Mouse (Mus musculus): ENCODE data around the gene Gtf3c5. TPM values are rescaled to one million over a fixed set of nuclear protein-coding genes. Genes with fewer than 3 reads are reported as not detected.
A peak's percentile ranks its signal among the peaks of the same experiment; 100 is the strongest.

The Gtf3c5 gene
- polyA plus RNA-seq, 1 experiment from 2014 or later: 48.8 TPM

DNA sequence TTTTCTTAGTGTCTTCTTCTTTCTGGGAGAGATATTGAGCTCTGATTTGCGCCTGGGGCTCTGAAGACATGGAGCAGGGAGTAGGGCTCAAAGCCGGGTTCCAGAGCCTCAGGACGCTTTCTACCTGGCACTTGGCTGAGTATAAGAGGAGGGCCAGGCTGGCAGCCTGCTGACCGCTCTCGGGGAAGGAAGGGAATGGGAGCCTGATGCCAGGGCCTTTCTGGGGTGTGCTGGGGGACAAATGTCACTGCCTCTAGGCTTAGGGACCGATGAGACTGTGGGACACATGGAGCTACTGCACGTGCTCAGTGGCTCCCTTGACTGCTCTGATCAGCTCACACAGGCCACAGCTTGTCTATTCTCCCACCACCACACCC is 55.2 kb downstream of the Gtf3c5 start:
- Histone ChIP-seq H3K9me3 (replicated peaks) (no peaks in the 10 kb centered on the region), H3K4me1 (peaks cover 81% of the 10 kb centered on the region), H3K9ac (no peak overlapping the region), H3K4me2 (no peak overlapping the region), H3K27me3 (no peaks in the 10 kb centered on the region), H3K27ac (no peak overlapping the region), H3K4me3 (replicated peaks) (no peak overlapping the region), H3K36me3 (no peaks in the 10 kb centered on the region)
- WGBS: 74% methylated on average over 7 of the region's 7 CpGs
- no peak for ATAC-seq (replicated peaks; ENCODE audit: low FRiP score)

DNA sequence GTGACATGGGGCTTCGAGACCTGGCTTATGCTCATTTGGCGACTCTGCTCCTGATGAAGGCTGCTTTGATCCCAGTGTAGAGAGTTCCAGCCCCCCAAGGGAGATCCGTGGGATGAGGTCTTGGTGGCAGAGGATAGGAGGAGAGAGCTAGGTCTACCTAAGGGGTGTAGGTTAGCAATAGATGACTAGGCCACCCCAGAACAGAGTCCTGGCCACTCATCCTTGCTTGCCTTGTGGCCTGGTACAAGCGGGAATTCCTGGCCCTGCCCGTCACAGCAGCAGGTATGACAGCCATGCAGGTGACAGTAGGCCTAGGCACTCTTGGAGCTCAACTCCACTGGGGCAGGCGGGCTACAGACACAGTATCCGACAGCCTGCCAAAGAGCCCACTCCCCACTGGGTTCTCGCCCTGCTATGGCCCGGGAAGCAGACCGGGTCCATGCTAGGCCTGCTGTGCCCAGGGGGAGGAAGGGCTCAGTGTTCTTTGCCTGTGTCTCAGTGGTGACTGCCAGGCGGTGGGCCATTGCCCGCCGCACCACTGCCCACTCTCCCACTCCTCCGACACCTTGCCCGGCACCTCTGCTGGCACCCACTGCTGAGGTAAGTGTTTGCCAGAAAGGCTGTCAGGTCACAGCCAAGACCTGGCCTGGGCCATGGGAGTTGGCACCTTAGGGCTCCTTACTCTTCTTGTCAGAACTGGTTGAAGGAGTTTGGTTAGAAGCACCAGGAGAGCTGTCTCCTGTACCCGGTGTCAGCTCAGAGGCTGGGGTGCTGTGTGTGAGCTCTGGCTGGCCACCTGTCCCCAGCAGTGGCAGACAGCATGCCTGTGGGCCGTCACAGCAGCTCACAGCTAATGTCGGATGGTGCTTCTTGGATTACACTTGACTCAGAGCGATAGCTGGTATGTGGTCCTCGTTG is 55.9 kb downstream of the Gtf3c5 start:
- H3K4me2 ChIP-seq: no peak overlapping the region
- ATAC-seq (replicated peaks; ENCODE audit: low FRiP score): no peak
- H3K27ac ChIP-seq: no peak overlapping the region
- no peaks in the 10 kb centered on the region for H3K27me3 ChIP-seq
- H3K4me1 ChIP-seq: peaks cover 78% of the 10 kb centered on the region
- no peak overlapping the region for H3K9ac ChIP-seq
- H3K9me3 ChIP-seq (replicated peaks): no peaks in the 10 kb centered on the region
- no peak overlapping the region for H3K4me3 ChIP-seq (replicated peaks)
- 79% methylated on average over 20 of the region's 20 CpGs for WGBS
- H3K36me3 ChIP-seq: no peaks in the 10 kb centered on the region

DNA sequence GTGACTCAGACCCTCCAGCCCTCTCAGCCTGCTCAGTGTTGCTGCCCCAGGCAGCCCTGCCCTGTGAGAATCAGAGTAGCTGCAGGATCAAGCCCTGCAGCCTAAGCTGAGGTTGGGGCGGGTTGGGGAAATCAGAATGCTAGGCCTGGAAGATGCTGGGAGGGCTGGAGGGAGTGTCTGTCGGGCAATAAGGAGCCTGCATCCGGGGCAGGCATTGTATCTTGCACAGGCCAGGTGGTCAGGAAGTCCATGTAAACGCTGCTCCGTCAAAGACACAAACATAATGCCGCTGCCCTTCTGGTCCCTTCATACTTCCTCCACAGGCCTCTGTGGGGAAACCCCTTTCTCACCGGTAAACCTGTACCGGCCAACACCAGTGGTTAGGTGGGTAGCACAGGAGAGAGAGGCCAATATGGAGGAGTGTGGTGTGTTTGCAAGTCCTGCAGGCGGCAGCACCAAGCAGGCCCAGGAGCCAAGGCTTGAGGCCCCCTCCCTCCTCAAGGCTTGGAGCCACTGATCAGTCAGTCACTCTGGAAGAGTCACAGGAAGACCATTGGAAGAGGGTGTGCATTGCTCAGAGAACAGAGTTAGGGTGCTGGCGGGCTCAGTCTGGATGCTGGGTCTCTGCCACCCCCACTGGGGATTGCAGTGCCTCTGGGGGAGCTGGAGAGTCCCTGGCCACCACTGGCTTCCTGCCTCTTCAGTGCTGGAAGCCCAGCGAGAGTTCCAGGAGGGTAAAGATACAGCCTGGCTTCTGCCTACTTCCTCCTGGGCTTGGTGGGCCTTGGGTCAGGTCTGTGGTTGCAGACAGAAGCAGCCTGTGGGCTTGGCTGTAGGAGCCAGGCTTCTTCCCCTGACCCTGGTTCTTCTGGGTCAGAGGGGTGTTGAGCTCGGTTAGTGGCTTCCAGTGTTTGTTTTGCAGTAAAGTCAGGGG is 57.3 kb downstream of the Gtf3c5 start:
- ATAC-seq (replicated peaks; ENCODE audit: low FRiP score): no peak
- no peaks in the 10 kb centered on the region for H3K36me3 ChIP-seq
- H3K4me2 ChIP-seq: no peak overlapping the region; the same call in 1 of the 2 replicates
- H3K27me3 ChIP-seq: no peaks in the 10 kb centered on the region
- H3K4me3 ChIP-seq (replicated peaks): no peak overlapping the region
- WGBS: 37% methylated on average over 12 of the region's 12 CpGs
- H3K9me3 ChIP-seq (replicated peaks): no peaks in the 10 kb centered on the region
- H3K9ac ChIP-seq: no peak overlapping the region
- peak overlapping the region; percentile 76 for H3K27ac ChIP-seq
- H3K4me1 ChIP-seq: peaks cover 72% of the 10 kb centered on the region

DNA sequence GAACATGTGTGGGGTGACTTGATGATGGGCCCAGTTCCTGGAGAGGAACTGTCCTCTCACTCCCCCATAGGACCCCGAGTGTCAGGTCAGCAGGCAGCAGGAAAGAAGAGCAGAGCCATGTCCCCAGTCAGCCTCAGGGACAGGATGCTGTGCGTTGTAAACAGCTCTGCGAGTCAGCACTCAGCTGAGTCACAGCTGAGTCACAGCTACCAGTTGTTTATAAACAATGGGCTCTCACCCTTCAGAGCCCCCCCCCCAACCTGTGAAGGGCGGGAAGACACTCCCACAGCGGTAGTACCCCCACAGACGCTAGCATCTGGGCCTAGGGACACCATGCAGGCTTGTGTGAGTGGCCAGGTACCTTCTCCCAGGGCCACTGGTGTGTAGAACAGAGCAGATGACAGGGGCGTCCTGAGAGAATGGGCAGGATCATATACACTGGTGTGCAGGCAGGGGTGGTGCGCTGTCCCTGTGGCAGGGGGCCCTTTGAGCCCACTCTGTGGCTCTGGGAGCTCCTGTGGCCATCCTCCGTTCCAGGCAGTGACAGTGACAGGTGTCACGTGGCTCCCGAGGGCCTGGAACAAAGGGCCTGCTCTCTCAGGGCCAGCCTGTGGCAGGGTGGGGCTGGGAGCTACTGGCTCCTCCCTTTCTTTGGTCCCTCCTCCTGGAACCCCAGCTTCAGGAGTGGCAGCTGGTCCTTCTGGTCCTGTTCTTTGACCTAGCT is 58.2 kb downstream of the Gtf3c5 start:
- Histone ChIP-seq H3K9me3 (replicated peaks) (no peaks in the 10 kb centered on the region), H3K4me1 (peaks cover 65% of the 10 kb centered on the region), H3K4me3 (replicated peaks) (no peak overlapping the region), H3K9ac (no peak overlapping the region), H3K27me3 (no peaks in the 10 kb centered on the region), H3K36me3 (no peaks in the 10 kb centered on the region), H3K27ac (peak overlapping the region; percentile 76), H3K4me2 (peak overlapping the region; percentile 26; the same call in 1 of the 2 replicates)
- peak; percentile 72 for ATAC-seq (replicated peaks; ENCODE audit: low FRiP score)
- WGBS: 20% methylated on average over 11 of the region's 11 CpGs

DNA sequence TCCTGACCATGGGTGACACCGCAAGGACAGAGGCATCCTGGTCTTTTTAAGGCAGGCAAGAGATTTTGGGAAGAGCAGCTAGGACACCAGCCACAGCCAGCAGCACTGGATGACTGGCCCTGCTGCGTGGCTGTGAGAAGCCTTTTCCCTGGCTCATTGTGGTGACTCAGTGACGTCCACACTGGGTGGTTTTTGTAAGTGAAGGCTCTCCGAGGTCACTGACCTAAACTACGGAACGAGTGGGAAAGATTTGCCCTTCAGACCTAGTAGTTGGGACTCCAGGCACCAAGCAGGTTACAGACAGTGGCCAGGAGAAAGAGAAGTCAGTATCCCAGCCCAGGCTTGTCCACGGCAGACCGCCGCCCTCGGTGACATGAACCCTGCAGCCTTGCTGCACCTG is 59.1 kb downstream of the Gtf3c5 start:
- Histone ChIP-seq H3K4me3 (replicated peaks) (no peak overlapping the region), H3K4me2 (no peak overlapping the region), H3K4me1 (peaks cover 55% of the 10 kb centered on the region), H3K9me3 (replicated peaks) (no peaks in the 10 kb centered on the region), H3K27me3 (no peaks in the 10 kb centered on the region), H3K36me3 (no peaks in the 10 kb centered on the region), H3K9ac (no peak overlapping the region), H3K27ac (0 out of 2 replicates have a peak overlapping the region, but pooled peaks have one; percentile 76)
- ATAC-seq (replicated peaks; ENCODE audit: low FRiP score): no peak
- 80% methylated on average over 10 of the region's 10 CpGs for WGBS

DNA sequence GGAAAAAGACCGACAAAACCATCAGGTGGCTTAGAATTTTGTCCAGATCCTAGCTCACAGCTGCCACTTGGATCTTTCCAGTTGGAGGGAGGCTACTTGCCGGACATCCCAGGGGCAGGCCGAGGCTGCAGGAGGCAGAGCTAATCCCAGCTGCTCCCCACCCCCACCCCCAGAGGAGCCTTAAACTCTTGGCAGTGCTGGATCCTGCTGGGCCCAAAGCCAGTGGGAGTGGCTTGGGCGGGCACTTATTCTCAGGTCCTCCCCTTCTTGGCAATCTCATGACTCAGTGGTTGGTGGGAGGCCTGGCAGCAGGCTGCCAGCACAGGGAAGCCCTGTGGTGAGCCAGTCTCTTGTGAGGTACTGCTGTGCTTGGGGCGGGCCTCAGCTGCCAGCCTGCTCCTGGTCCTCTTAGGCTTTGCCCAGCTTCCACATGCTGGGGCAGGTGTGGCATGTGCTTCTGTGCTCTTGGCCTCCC is 59.9 kb downstream of the Gtf3c5 start:
- no peak overlapping the region for H3K4me3 ChIP-seq (replicated peaks)
- peaks cover 55% of the 10 kb centered on the region for H3K4me1 ChIP-seq
- no peaks in the 10 kb centered on the region for H3K27me3 ChIP-seq
- H3K9me3 ChIP-seq (replicated peaks): no peaks in the 10 kb centered on the region
- no peak overlapping the region for H3K4me2 ChIP-seq
- 28% methylated on average over 5 of the region's 5 CpGs for WGBS
- H3K9ac ChIP-seq: no peak overlapping the region
- peak; percentile 33; the same call in 1 of the 2 replicates for ATAC-seq (replicated peaks; ENCODE audit: low FRiP score)
- peaks cover 2% of the 10 kb centered on the region; the same call in 1 of the 2 replicates for H3K36me3 ChIP-seq
- H3K27ac ChIP-seq: no peak overlapping the region

DNA sequence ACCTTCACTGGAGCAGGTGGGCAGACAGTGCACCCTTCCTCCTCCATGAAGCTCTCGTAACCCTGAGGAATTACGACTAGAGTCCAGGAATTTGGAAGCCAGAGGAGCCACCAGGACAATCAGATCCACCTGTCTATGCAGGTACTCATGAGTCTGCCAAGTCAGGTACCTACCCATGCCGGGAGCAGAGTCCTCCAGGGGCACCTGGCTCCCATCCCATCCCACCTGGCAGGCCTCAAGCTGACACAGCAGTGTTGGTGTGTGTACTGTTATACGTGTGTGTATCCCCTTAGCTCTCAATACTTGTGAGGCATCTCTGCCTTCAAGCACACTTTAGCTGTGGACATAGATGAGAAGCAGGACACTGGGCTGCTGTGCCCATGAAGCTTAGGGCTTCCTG is 61.4 kb downstream of the Gtf3c5 start:
- no peaks in the 10 kb centered on the region for H3K9me3 ChIP-seq (replicated peaks)
- WGBS: 77% methylated on average over 4 of the region's 4 CpGs
- H3K27ac ChIP-seq: no peak overlapping the region
- H3K27me3 ChIP-seq: no peaks in the 10 kb centered on the region
- peaks cover 59% of the 10 kb centered on the region for H3K4me1 ChIP-seq
- no peak overlapping the region for H3K9ac ChIP-seq
- peaks cover 4% of the 10 kb centered on the region; the same call in 1 of the 2 replicates for H3K36me3 ChIP-seq
- no peak overlapping the region for H3K4me3 ChIP-seq (replicated peaks)
- no peak overlapping the region for H3K4me2 ChIP-seq
- no peak for ATAC-seq (replicated peaks; ENCODE audit: low FRiP score)

DNA sequence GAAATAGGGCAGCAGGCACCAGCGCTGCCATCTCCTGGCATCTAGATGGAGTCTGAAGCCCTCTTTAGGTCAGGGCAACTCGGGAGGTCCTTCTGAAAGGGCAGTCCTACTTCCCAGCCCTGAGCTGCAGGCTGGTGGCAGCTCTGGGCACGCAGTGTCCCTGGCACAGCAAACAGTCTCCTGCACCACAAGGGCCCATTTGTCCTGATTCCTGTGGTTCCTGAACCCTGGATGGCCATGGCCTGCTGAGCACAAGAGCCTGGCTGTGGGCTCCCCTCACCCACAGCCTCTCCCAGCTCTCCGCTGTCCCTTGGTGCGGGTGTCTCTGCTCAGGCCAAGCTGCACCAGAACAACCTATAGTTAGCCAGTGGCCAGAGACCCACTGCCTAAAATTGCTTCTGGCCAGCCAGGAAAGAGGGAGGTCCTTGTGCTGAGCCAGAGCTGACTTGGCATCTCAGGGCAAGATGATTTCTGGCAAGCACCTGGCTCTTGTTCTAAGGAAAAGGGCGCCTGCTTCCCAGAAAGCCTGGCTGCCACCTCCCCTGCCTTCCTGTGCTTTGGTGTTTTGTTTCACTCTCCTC is 61.9 kb downstream of the Gtf3c5 start:
- WGBS: 82% methylated on average over 6 of the region's 6 CpGs
- ATAC-seq (replicated peaks; ENCODE audit: low FRiP score): no peak

DNA sequence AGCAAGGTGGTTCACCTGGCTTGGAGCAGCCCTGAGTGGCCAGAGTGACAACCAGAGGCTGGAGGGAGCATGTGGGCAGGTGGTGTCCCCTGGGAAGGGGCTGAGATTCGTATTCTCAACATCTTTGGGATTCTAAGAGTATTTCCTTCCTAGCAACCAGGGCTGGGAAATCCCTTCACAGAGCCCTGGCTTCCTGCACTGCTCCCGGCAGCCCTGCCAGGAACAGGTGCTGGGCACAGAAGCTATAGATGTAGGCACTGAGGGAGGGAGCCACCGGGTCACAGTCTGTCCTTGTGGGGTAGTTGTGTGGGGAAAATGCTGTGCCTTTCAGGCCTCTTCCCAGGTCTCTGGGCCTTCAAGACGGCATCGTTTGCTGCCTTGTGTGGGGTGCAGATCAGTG is 63.0 kb downstream of the Gtf3c5 start:
- no peaks in the 10 kb centered on the region for H3K27me3 ChIP-seq
- no peak overlapping the region for H3K4me2 ChIP-seq
- WGBS: 76% methylated on average over 5 of the region's 5 CpGs
- H3K36me3 ChIP-seq: peaks cover 4% of the 10 kb centered on the region; the same call in 1 of the 2 replicates
- H3K9me3 ChIP-seq (replicated peaks): no peaks in the 10 kb centered on the region
- peaks cover 52% of the 10 kb centered on the region for H3K4me1 ChIP-seq
- H3K4me3 ChIP-seq (replicated peaks): no peak overlapping the region
- H3K9ac ChIP-seq: no peak overlapping the region
- no peak for ATAC-seq (replicated peaks; ENCODE audit: low FRiP score)
- no peak overlapping the region for H3K27ac ChIP-seq

More for the DNA sequence above, 61.9 kb downstream of the Gtf3c5 start:
- Histone ChIP-seq H3K4me1 (peaks cover 57% of the 10 kb centered on the region), H3K4me2 (no peak overlapping the region), H3K9ac (no peak overlapping the region), H3K27me3 (no peaks in the 10 kb centered on the region), H3K27ac (no peak overlapping the region), H3K4me3 (replicated peaks) (no peak overlapping the region), H3K36me3 (peaks cover 4% of the 10 kb centered on the region; the same call in 1 of the 2 replicates), H3K9me3 (replicated peaks) (no peaks in the 10 kb centered on the region)

DNA sequence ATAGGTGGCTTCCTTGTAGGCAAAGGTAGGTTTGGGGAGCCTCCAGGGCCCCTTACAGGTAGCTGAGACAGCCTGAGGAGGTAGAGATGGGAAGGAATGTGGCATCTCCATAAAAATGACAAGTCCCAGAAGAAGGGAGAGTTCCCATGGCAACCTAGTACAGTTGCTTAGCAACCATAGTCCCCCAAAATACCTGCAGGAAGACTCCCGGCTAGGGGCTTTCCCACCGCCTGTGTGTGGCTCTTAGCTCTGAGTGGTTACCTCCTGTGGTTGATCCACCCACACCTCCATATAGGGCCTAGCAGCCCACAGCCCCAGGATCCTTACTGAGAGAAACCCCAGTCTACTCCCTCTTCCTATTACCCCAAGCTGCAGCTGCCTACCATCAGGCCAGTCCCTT is 65.3 kb downstream of the Gtf3c5 start:
- 65% methylated on average over 2 of the region's 2 CpGs for WGBS
- ATAC-seq (replicated peaks; ENCODE audit: low FRiP score): no peak
- Histone ChIP-seq H3K4me1 (peaks cover 53% of the 10 kb centered on the region), H3K4me3 (replicated peaks) (no peak overlapping the region), H3K27ac (no peak overlapping the region), H3K9me3 (replicated peaks) (no peaks in the 10 kb centered on the region), H3K27me3 (no peaks in the 10 kb centered on the region), H3K9ac (no peak overlapping the region), H3K4me2 (no peak overlapping the region), H3K36me3 (peaks cover 4% of the 10 kb centered on the region; the same call in 1 of the 2 replicates)
